Mouse (Mus musculus): ENCODE results near the gene Gimap1.

Gimap1 gene

DNA sequence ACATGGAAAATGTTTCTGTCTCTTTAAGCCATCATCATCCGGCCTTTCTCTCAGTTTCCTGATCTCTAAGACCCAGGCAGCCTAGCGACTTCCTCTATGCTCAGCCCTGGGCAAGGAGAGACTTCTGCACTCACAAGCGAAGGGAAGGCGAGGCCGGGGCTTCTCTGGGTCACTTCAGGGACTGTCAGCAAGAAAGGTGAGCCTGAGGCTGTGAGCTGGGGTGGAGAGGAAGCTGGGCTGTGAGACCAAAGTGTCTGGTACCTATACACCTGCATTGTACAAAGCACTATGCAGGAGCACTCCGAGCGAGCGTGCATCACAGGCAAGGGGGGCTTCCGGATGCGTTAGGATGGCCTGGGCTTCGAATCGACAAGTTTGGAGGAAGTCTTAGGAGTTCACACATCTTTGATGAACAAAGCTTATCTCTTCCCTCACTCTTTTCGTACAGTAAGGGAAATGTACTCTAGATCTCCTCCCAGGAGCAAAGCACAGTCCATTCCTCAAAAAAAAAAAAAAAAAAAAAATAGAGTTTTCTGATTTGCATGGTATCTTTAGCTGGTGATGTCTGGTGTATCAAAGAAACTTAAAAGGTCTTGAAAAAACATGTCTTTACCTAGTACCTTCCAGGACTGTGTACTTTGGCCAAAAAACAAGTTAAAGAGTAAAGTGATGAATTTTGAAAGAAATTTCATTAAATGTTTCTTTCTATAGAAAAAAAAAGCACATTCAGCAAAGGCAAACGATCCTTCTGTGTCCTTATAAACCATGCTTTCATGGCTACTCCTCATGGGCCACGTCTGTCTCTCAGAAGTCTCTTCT lies at the start of gene Gimap1:
Gimap1 (plus strand) TSS at position 94 of the 819 bp plus-strand sequence.
- no peak for DNase-seq (ENCODE audit: low read depth, low spot score)

DNA sequence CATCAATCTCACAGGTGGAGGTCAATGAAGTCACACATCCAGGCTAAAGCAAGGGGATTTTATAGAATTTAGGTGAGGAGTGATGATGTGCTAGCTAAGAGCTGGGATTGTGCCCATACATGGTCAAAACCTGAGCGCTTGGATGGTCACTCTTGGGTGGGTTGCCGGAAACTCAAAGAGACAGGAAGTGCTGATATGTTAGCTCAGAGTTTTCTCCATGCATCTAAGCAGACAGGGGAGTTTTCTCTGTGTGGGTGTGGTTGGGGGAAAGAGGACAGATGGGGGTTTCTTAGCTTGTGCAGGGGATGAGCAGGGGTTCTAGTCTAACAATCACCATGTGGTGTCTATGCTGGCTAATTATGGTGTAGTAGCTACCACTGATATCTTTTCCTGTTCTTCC lies 49.5 kb upstream of the Gimap1 start:
- DNase-seq (ENCODE audit: low read depth, low spot score): no peak

DNA sequence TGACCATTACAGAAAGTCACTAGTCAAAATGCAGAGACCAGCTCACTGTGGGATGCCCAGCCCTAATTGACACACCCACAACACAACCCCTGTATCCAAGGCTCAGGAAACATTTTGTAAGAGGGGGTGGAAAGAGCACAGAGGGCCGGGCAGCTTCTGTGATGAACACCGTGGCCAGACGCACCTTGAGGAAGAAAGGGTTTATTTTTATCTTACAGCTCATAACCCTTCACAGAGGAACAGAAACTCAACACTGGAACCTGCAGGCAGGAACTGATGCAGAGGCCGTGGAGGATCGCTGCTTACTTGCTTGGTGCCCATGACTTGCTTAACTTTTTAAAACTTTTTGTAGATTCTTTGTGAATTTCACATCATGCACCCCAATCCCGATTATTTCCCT lies 45.9 kb upstream of the Gimap1 start:
- no peak for DNase-seq (ENCODE audit: low read depth, low spot score)

DNA sequence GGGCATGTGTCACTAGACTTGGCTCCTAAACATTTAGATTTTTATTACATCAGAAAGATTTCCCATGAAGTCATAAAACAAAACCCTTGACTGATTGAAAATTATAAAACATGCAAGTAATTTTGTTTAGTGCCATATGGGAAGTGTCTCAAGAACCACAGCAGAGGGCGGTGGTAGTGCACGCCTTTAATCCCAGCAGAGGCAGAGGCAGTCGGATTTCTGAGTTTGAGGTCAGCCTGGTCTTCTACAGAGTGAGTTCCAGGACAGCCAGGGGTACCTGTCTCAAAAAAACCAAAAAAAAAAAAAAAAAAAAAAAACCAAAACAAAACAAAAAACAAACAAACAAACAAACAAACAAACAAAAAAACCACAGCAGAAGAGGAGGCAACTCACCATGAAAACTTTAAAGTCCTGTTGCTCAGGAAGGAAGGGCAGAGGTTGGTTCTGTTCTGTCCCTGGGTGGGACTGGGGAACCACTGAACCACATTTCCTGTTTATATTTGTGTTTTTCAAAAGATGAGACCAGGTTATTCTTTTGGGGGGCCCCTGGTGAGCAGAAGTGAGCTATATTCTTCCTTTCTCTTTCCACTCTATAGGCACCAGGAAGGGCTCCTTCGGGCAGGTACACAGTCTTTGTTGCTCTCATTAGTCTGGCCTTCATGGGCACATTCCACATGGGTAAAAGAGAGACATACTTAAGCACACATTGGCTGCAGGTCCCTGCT lies 41.9 kb upstream of the Gimap1 start:
- DNase-seq (ENCODE audit: low read depth, low spot score): no peak

DNA sequence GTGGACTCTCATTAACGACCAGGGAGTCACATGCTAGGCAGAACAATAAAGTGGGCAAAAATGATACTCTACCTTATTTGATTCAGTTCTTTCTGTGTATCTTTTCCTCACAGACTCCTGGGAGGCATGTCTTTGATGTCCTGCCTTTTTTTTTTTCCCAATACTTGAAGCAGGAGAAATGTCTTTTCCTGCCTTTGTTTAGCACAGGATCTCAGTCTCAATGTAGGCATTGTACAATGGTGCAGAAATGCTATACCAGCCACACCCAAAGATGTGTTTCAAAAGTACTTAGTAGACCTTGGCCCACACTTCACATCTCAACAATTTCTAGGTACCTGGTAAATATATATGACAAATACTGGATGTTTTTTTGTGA lies 41.3 kb upstream of the Gimap1 start:
- no peak for DNase-seq (ENCODE audit: low read depth, low spot score)

DNA sequence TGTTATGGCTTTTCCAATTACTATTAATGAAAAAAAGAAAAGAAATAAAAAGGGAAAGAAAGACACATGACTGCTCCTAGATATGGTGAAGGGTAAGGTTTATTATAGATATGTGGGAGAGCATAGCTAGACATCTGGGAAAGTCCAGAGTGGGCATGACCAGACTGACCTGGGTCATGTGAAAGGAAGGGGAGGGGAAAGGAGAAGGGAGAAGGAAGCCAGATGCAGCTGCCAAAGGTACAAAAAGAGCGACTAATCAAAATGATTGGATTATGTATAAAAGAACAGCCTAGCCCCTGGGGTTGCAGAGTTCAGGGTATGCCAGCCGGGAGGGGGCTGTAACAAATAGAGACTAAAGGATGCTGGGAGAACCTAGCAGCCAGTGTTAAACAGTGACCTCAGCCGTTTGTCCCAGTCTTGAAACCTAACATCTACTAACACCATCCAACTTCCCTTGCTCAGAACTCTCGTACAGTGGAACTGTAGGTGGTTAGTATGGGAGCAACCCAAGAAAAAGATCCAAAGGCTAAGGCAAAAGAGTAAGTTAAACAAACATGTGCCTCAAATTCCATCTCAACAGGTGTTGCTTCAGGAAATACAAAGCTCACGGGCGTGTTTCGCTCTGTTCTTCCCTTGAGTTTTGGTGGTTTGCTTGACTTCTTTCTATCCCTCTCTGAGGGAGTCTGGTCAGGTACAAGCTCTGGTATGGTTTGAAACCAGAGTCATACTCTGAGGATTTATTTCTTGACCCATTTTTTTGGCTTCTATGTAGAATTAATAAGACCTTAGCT lies 40.6 kb upstream of the Gimap1 start:
- DNase-seq (ENCODE audit: low read depth, low spot score): no peak

DNA sequence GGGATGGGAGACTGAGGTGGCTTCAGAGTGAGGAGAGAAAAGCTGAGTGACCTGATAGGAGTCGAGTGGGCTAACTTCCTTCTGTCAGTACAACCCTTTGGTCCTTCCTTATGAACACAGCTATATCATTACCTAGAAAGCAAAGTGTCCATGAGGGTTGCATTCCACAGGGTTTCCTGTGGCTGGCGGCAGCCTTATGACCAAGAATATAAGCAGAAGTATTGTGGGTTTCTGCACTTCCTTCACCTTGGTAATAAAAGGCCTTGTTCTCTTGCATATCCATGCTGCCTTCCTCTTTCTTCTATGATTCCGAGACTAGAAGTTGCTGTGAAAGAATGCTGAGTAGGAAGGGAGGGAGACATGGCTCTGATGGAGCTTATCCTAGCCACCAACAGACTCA lies 40.0 kb upstream of the Gimap1 start:
- no peak for DNase-seq (ENCODE audit: low read depth, low spot score)

DNA sequence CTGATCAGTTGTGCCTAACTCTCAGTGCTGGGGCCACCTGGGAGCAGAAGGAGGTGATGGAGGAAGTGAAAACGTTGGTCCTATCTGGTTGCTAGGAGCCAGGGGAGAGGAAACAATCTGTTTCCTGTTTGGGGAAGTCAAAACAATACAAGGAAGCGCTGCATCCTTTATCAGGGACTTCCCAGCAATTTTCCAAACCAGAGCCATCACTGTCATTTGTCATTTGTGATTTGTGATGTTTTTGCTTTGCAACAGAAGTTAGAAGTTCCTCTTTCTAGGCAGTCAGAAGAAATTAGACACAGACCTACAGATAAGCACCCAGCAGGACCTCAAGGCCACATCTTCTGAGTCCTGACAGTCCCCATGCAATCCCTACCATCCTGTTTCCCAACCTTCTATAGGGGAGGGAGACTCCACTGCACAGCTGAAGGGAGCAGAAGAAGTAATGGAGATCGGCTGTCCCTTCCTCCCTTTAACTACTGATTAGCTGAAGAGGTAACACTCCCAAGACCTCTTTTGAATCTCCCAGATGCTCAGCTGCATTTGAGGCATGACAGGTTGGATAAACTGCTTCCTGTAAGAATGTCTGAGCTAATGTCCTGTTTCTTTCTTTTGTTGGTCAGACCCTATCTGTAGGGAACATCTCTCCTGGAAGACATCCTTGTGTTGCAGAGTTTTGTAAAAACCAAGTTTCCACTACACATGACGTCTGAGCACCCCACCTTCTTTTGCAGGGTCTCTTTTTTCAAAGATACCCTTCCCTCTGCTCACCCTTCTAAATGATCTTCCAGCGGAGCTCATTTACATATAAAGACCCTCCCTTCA lies 38.4 kb upstream of the Gimap1 start:
- no peak for DNase-seq (ENCODE audit: low read depth, low spot score)

DNA sequence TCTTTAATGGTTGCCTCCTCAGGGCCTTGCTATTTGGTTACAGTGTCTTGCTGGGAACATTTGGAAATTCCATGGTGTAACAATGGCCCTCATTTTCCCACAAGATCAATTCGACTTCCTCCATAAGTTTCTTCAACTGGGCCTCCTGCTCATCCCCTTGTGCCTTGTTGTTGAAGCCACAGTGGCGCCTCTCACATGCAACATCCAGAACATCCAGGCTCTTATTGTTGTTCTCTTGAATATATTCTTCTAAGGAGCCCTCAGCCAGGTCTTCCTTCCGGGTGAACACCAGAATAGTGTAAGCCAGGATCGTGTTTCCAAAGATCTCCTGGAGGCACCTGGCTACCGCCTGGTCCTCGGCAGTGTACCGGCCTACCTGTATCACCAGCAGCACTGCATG lies 36.7 kb upstream of the Gimap1 start:
- DNase-seq (ENCODE audit: low read depth, low spot score): no peak

DNA sequence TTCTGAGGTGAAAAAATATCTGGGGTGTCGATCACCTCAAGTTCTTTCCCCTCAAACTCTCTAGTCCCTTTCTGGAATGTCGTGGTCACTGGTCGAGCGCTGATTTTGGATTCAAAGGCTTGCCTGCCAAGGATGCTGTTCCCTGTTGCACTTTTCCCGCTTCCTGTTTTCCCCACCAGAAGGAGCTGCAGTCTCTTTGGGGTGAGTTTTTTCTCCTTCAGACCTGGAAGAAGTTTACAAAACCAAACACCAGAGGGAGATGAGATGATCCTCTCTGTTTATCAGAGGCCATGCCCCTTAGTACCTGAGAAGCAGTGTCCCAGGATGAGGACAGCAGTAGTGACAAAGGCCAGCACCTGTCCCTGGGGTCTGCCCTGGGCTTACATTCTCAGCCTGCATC lies 36.3 kb upstream of the Gimap1 start:
- DNase-seq (ENCODE audit: low read depth, low spot score): peak; percentile 36

DNA sequence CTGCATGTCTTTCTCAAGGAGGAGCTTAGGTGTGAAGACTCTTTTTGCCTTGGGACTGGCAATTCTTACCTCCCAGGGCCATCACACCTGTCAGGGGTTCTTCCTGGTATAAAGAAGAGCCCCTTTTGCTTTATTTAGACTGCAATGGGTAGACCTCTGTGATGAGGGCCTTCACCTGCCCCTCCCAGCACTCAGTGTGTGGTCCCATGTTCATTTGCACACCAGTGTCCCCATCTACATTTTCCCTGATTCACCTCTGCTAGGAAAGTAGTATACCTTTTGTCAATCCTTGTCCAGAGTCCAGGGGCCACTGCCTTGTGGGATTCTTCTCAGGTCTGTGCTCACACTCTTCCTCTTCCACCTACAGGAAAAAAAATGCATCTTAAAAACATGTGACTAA lies 34.7 kb upstream of the Gimap1 start:
- DNase-seq (ENCODE audit: low read depth, low spot score): no peak

DNA sequence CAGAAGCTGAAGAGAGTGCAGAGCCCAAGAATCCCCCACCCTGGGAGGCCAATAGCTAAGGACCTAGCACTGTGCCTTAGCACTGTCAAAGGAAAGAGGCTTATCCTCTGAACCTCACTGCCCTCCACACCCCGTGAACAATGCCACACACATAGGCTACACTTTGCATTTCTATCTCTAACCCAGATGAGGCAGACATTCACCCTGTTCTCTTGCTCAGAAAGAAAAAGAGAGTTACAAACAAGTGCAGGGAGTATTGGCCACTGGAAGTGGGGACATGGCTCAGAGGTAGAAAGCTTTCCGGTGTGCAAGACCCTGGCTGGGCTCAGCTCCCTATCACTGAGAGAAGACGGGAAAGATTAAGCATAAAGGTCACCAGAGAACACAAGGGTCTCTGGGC lies 32.7 kb upstream of the Gimap1 start:
- DNase-seq (ENCODE audit: low read depth, low spot score): no peak

DNA sequence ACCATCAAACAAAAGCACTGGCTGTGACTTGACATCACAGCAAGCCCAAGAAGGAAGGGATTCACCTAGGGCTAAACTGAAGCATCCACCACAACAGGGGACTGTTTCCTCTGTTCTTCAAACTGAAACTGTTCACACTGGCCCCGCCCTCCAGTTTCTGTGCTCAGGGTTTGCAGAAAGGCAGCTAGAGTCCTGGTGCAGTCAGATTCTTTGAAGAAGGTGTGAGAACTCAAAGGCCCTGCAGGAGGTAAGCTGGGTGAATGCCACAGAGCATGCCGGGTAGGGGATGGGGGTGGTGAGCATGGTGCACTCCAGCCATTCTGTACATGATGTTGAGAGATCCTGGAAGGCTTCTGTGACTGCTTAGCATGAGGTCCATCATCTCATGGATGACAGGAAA lies 20.4 kb upstream of the Gimap1 start, which contains the start of the genes Gm28053 and Gimap7:
Gm28053 (plus strand) TSS at position 153 of the 400 bp plus-strand sequence.
Gimap7 (plus strand) TSS at position 167 of the 400 bp plus-strand sequence.
- DNase-seq (ENCODE audit: low read depth, low spot score): peak; percentile 24

DNA sequence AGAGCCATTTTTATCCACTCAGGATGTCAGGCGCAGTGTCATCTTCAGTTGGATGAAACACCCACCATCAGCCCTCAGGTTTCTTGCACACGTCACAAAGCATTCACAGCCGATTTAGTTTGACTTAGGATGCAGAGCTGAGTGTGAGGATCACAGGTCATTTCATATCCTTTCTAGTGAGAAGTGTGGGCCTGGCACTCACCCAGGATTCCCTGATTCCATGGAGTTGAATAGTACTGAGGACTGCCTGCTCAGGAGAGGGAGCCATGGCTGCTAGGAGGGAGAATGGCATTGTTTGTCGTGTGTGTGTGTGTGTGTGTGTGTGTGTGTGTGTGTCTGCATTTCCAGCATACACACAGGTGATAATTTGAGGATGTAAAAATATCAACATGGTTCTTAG lies 18.5 kb upstream of the Gimap1 start:
- DNase-seq (ENCODE audit: low read depth, low spot score): no peak

DNA sequence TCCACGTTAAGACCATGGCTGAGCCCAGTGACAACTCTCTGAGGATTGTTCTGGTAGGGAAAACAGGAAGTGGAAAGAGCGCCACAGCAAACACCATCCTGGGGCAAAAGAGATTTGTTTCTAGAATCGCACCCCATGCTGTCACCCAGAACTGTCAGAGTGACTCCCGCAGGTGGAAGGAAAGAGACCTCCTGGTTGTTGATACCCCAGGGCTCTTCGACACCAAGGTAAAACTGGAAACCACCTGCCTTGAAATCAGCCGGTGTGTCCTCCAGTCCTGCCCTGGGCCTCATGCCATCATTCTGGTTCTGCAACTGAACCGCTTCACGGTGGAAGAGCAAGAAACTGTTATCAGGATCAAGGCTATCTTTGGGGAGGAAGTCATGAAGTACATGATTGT lies 15.4 kb upstream of the Gimap1 start:
- DNase-seq (ENCODE audit: low read depth, low spot score): no peak

DNA sequence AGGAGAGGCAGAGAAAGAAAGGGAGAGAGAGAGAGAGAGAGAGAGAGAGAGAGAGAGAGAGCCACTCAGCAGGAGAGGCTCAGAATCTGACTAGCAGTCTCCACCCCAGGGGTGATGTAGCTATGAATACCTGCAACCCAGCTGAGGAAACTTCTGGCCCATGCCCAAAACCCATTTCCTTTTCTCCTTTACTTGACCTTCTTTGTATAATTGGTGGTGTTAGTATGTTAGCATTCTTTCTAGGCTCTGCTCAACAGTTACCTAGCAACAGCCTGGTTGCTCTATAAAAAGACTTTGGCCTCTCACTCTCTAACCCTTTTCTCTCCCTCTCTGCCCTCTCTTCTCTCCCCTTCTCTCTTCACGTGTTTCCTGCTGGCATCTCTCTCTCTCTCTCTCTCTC lies 13.4 kb upstream of the Gimap1 start:
- DNase-seq (ENCODE audit: low read depth, low spot score): no peak

DNA sequence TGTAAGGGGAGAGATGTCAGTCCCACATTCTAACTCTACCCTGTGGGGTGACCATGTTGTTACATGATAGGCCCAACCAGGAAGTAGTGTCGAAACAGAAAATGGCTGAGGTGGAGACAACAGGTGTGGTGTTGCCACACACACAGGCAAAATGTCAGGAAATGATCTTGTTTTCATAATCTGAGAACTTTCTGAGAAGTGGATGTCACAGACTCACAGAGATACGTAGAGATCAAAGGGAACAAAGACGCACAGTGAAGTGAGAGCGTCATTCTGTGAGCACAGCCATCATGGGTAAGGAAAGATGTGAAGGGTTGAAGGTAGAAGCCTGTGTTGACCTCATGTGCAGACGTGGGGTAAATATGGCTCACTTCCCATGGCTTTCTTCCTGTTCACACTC lies 11.1 kb upstream of the Gimap1 start:
- DNase-seq (ENCODE audit: low read depth, low spot score): no peak

DNA sequence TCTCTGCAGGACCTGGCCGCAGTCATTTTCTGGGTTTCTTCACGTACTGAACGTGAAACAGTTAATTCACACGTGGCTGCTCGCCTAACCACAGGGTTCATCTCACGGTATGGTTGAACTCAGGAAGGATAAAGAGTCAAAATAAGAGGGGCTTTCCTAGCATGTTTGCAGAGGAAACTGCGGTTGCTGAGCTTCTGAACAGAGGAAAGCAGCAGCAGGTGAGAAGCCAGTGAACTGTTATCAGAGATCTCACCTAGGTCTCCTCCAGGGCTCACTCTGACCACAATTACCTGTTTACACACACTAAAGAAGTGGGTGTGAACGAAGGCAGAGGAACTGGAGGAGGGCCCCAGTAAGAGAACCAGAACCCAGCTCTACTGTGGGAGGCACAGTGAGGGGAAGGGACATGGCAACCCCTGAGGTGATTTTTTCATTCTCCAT lies 6.0 kb upstream of the Gimap1 start:
- DNase-seq (ENCODE audit: low read depth, low spot score): no peak

DNA sequence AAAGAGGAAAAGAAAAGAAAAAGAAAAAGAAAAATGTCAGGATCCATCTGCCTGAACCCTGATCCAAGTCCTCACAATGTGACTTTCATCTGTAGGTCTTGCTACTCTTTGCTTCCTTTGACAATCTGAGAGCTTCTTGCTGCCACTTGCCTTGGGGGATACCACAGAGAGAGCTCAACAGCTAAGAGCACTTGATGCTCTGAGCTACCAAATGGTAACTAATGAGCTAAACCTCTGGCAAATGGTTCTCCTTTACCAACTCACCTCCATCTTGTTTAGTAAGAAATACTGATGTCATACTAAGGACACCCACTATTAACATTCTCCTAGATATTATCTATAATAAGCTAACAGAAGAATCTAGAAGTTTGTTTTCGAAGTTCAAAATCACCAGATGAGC lies 5.2 kb upstream of the Gimap1 start:
- no peak for DNase-seq (ENCODE audit: low read depth, low spot score)

DNA sequence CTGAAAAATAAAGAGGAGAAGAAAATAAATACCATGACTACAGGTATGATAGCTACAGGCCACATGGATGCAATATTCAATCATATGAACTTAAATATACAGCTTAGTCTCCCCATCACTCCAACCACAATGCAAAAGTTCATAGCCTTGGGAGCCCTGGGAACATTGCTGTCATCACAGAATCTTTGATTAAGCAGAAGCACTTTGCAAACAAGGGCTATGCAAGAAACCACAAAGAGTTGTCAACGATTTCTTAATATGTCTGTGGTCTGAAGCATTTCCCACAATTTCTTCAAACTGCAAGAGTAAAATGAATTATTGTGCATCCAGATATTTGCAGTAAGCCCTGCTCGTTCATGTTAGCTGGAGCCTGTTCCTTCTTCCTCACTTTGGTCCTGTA lies 1.8 kb upstream of the Gimap1 start:
- no peak for DNase-seq (ENCODE audit: low read depth, low spot score)

DNA sequence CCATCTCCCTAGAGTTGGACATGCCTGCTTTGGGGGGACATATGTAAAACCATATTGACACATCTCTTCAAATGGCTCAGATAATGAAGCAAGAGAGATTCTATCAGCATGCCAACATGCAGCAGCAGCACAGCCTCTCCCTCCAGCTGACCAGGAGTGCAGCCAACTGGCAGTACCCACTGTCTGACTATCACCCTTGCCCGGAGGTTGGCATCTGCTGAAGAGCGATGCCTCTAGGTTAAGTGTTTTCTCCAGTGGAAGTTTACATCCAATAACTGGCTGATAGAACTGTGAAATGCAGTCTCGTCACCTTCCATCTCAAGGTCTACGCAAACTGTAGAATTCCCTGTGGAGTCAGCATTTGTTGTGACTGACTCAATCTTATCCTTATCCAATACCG lies 1.2 kb upstream of the Gimap1 start:
- DNase-seq (ENCODE audit: low read depth, low spot score): no peak

DNA sequence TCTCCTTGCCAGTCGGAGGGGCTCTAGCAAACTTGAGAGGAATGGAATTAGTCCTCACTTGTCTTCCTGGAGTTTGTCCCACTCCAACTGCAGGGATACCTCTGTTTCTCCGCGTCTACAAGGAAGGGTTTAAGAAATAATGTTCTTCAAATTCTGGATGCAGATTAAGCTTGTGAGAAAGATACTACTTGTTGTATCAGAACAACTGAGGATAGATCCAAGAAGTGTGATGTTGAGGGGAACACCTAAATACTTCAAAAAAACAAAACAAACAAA lies 864 bp downstream of the Gimap1 start:
- no peak for DNase-seq (ENCODE audit: low read depth, low spot score)
